Mouse (Mus musculus) heart, postnatal 0 days (tissue): Measurements from ENCODE around the gene Dnajc6. TPM values are rescaled to one million over a fixed set of nuclear protein-coding genes. Genes with fewer than 3 reads are reported as not detected.

ENCODE experiments used
- ATAC-seq: fragments of 200-750 bp; cut with Nextera tagmentation; 2 replicates; pipeline ENCODE4 v1.8.0; 2017; ENCODE audit warnings: low read depth, moderate number of reproducible peaks, moderate library complexity; ENCODE audit not compliant: insufficient read depth
- DNase-seq: peaks from one replicate; pipeline ENCODE4 v3.0.0-alpha.2; 2016; ENCODE audit warnings: low spot score
- H3K27ac ChIP-seq: fragments of 300-500 bp; sonication (generic); 2 replicates; pipeline ENCODE4 v1.5.1; 2014; ENCODE audit warnings: low read depth, mild to moderate bottlenecking
- H3K27me3 ChIP-seq: fragments of 300-500 bp; sonication (generic); 2 replicates; pipeline ENCODE4 v1.6.1; 2014; ENCODE audit warnings: low read length, mixed read lengths; ENCODE audit not compliant: control insufficient read depth, insufficient read depth
- H3K36me3 ChIP-seq: fragments of 300-500 bp; sonication (generic); replicated peaks from 2 replicates; pipeline ENCODE4 v1.6.1; 2014; ENCODE audit warnings: low read length, mixed read lengths; ENCODE audit not compliant: control insufficient read depth, insufficient read depth
- H3K4me1 ChIP-seq: fragments of 300-500 bp; sonication (generic); 2 replicates; pipeline ENCODE4 v1.6.1; 2014; ENCODE audit warnings: antibody characterized with exemption; ENCODE audit not compliant: control insufficient read depth, insufficient read depth
- H3K4me2 ChIP-seq: fragments of 300-500 bp; sonication (generic); 2 replicates; pipeline ENCODE4 v1.6.1; 2014; ENCODE audit warnings: low read depth, mild to moderate bottlenecking, low read length, moderate library complexity
- H3K4me3 ChIP-seq: fragments of 300-500 bp; sonication (generic); 2 replicates; pipeline ENCODE4 v1.5.1; 2014; ENCODE audit warnings: low read depth, low read length
- H3K9ac ChIP-seq: fragments of 300-500 bp; sonication (generic); replicated peaks from 2 replicates; pipeline ENCODE4 v1.6.1; 2014; ENCODE audit warnings: low read depth, low read length, mixed read lengths
- H3K9me3 ChIP-seq: fragments of 300-500 bp; sonication (generic); replicated peaks from 2 replicates; pipeline ENCODE4 v1.6.1; 2016; ENCODE audit warnings: low read length; ENCODE audit not compliant: control insufficient read depth
- CTCF ChIP-seq: IDR thresholded peaks from 2 replicates; pipeline ENCODE4 v1.5.1; 2016; ENCODE audit warnings: antibody characterized with exemption, control low read depth, low read depth
- EP300 ChIP-seq: IDR thresholded peaks from 2 replicates; pipeline ENCODE4 v1.6.1; 2016; ENCODE audit warnings: antibody characterized with exemption, low read depth
- WGBS: fragments of 180-500 bp; shearing (Covaris S2); extraction: QIAGEN DNeasy Blood & Tissue Kit; methylation state at CpG from one replicate; pipeline ENCODE4 v1.1.7; 2014; 5-methylcytosine and 5-hydroxymethylcytosine counted together
- polyA plus RNA-seq: library from polyadenylated mRNA; unstranded; fragments of >200 nt; fragmentation: Nextera tagmentation; extraction: Ambion mirVana; gene quantifications from 2 replicates; pipeline ENCODE4 v1.2.1, GENCODE M21; 2015
- total RNA-seq: library from RNA; depleted of rRNA; stranded (reverse); fragments of >200 nt; gene quantifications from 2 replicates; pipeline ENCODE4 v1.2.3, GENCODE M21; 2014; ENCODE audit warnings: low replicate concordance

Dnajc6 gene
- total and polyA plus RNA-seq, 2 experiments from 2014 or later: 0.08 to 1.2 TPM

- Histone ChIP-seq H3K27me3 (no peaks in the 10 kb centered on the region), H3K9ac (no peak overlapping the region), H3K4me3 (no peak overlapping the region), H3K4me2 (no peak overlapping the region), H3K9me3 (no peaks in the 10 kb centered on the region), H3K27ac (no peak overlapping the region), H3K36me3 (peaks cover 2% of the 10 kb centered on the region; the same call in 1 of the 2 replicates), H3K4me1 (no peaks in the 10 kb centered on the region)
- DNase-seq (no peak), ATAC-seq (no peak)
- 78% methylated on average over 3 of the region's 3 CpGs for WGBS
- no peak for TF ChIP-seq EP300
- no peak for TF ChIP-seq CTCF
These were observed 30.2 kb upstream of the Dnajc6 start for GRCm38 (mm10) chr4:101466264-101466663.

GRCm38 (mm10) chr4:101469242-101469641 lies 27.2 kb upstream of the Dnajc6 start:
- Histone ChIP-seq H3K27me3 (no peaks in the 10 kb centered on the region), H3K4me3 (no peak overlapping the region), H3K27ac (no peak overlapping the region), H3K36me3 (no peaks in the 10 kb centered on the region), H3K4me2 (no peak overlapping the region), H3K9ac (no peak overlapping the region), H3K9me3 (no peaks in the 10 kb centered on the region), H3K4me1 (no peaks in the 10 kb centered on the region)
- WGBS: 50% methylated on average over 5 of the region's 5 CpGs
- no peak for ATAC-seq
- TF ChIP-seq EP300: no peak
- no peak for TF ChIP-seq CTCF
- DNase-seq: no peak

- no peaks in the 10 kb centered on the region for H3K27me3 ChIP-seq
- DNase-seq (no peak), ATAC-seq (no peak)
- H3K9ac ChIP-seq: no peak overlapping the region
- 51% methylated on average over 5 of the region's 5 CpGs for WGBS
- H3K4me2 ChIP-seq: no peak overlapping the region
- no peaks in the 10 kb centered on the region for H3K4me1 ChIP-seq
- TF ChIP-seq EP300 (no peak), CTCF (peak; percentile 61)
- no peaks in the 10 kb centered on the region for H3K36me3 ChIP-seq
- H3K4me3 ChIP-seq: no peak overlapping the region
- no peaks in the 10 kb centered on the region for H3K9me3 ChIP-seq
- H3K27ac ChIP-seq: no peak overlapping the region
These were observed 25.9 kb upstream of the Dnajc6 start for GRCm38 (mm10) chr4:101470543-101470942.

GRCm38 (mm10) chr4:101472767-101473166 lies 23.7 kb upstream of the Dnajc6 start:
- Histone ChIP-seq H3K9ac (no peak overlapping the region), H3K27me3 (no peaks in the 10 kb centered on the region), H3K27ac (no peak overlapping the region), H3K4me2 (no peak overlapping the region), H3K4me3 (no peak overlapping the region), H3K4me1 (no peaks in the 10 kb centered on the region), H3K9me3 (no peaks in the 10 kb centered on the region), H3K36me3 (no peaks in the 10 kb centered on the region)
- ATAC-seq (no peak), DNase-seq (no peak)
- TF ChIP-seq CTCF (no peak), EP300 (no peak)
- WGBS: 60% methylated on average over 3 of the region's 3 CpGs

GRCm38 (mm10) chr4:101490320-101490917 lies 6.0 kb upstream of the Dnajc6 start:
- ATAC-seq (no peak), DNase-seq (no peak)
- no peak overlapping the region for H3K9ac ChIP-seq
- H3K27me3 ChIP-seq: peaks cover 9% of the 10 kb centered on the region; the same call in 1 of the 2 replicates
- no peak overlapping the region for H3K27ac ChIP-seq
- H3K4me1 ChIP-seq: peaks cover 4% of the 10 kb centered on the region; the same call in 1 of the 2 replicates
- WGBS: 71% methylated on average over 8 of the region's 8 CpGs
- TF ChIP-seq EP300: no peak
- TF ChIP-seq CTCF: no peak
- H3K4me2 ChIP-seq: no peak overlapping the region
- no peaks in the 10 kb centered on the region for H3K9me3 ChIP-seq
- H3K4me3 ChIP-seq: no peak overlapping the region
- H3K36me3 ChIP-seq: no peaks in the 10 kb centered on the region

GRCm38 (mm10) chr4:101491704-101492103 lies 4.7 kb upstream of the Dnajc6 start:
- no peak for TF ChIP-seq CTCF
- no peak for TF ChIP-seq EP300
- WGBS: 68% methylated on average over 6 of the region's 6 CpGs
- no peak overlapping the region for H3K9ac ChIP-seq

More at GRCm38 (mm10) chr4:101491704-101492103, 4.7 kb upstream of the Dnajc6 start:
- ATAC-seq: no peak
- no peaks in the 10 kb centered on the region for H3K36me3 ChIP-seq
- H3K27me3 ChIP-seq: peaks cover 21% of the 10 kb centered on the region
- no peak overlapping the region for H3K4me3 ChIP-seq
- H3K9me3 ChIP-seq: no peaks in the 10 kb centered on the region
- peaks cover 7% of the 10 kb centered on the region for H3K4me1 ChIP-seq
- DNase-seq: no peak
- H3K27ac ChIP-seq: no peak overlapping the region
- H3K4me2 ChIP-seq: no peak overlapping the region
